Mouse (Mus musculus) heart, embryonic 11.5 days (tissue): ENCODE measurements at regions not wholly inside any gene's neighbourhood (a gene's known extent, or its start where the extent isn't known, plus 50 kb on each side); places are given as distances from the start of the nearest gene placed in this dataset.

Experiments
- ATAC-seq: fragments of 200-750 bp; cut with Nextera tagmentation; replicated peaks from 2 replicates; pipeline ENCODE4 v1.8.0; 2017; ENCODE audit warnings: moderate library complexity; ENCODE audit not compliant: insufficient number of reproducible peaks, low FRiP score, low TSS enrichment
- H3K27ac ChIP-seq: fragments of 300-500 bp; sonication (generic); 2 replicates; pipeline ENCODE4 v1.5.1; 2014; ENCODE audit warnings: mild to moderate bottlenecking, low read depth, low read length
- H3K27me3 ChIP-seq: fragments of 300-500 bp; sonication (generic); 2 replicates; pipeline ENCODE4 v1.6.1; 2014; ENCODE audit warnings: mild to moderate bottlenecking, low read length, mixed read lengths; ENCODE audit not compliant: control insufficient read depth, insufficient read depth
- H3K36me3 ChIP-seq: fragments of 300-500 bp; sonication (generic); 2 replicates; pipeline ENCODE4 v1.6.1; 2014; ENCODE audit warnings: mild to moderate bottlenecking, low read length, moderate library complexity, mixed read lengths; ENCODE audit not compliant: control insufficient read depth, insufficient read depth
- H3K4me1 ChIP-seq: fragments of 300-500 bp; sonication (generic); 2 replicates; pipeline ENCODE4 v1.6.1; 2014; ENCODE audit warnings: low read length; ENCODE audit not compliant: control insufficient read depth, insufficient read depth
- H3K4me2 ChIP-seq: fragments of 300-500 bp; sonication (generic); 2 replicates; pipeline ENCODE4 v1.6.1; 2014; ENCODE audit warnings: mild to moderate bottlenecking, moderate library complexity
- H3K4me3 ChIP-seq: fragments of 300-500 bp; sonication (generic); 2 replicates; pipeline ENCODE4 v1.5.1; 2014; ENCODE audit warnings: low read depth, low read length
- H3K9ac ChIP-seq: fragments of 300-500 bp; sonication (generic); 2 replicates; pipeline ENCODE4 v1.6.1; 2014; ENCODE audit warnings: mild to moderate bottlenecking, low read depth, low read length, moderate library complexity
- H3K9me3 ChIP-seq: fragments of 300-500 bp; sonication (generic); replicated peaks from 2 replicates; pipeline ENCODE4 v1.6.1; 2016; ENCODE audit warnings: low read length; ENCODE audit not compliant: control insufficient read depth
- WGBS: fragments of 180-500 bp; shearing (Covaris S2); extraction: QIAGEN DNeasy Blood & Tissue Kit; methylation state at CpG from one replicate; pipeline ENCODE4 v1.1.7; 2014; ENCODE audit not compliant: insufficient replicate concordance; 5-methylcytosine and 5-hydroxymethylcytosine counted together

- Histone ChIP-seq H3K36me3 (no peaks in the 10 kb centered on the region), H3K9ac (no peak overlapping the region), H3K27ac (no peak overlapping the region), H3K4me3 (no peak overlapping the region), H3K4me1 (no peaks in the 10 kb centered on the region), H3K27me3 (no peaks in the 10 kb centered on the region), H3K4me2 (no peak overlapping the region), H3K9me3 (no peaks in the 10 kb centered on the region)
- ATAC-seq, result no peak
- WGBS, result 78% methylated on average over 7 of the region's 7 CpGs
Observed at GRCm38 (mm10) chr15:62625406-62625805, 1219.6 kb downstream of the Gsdmc2 start.

DNA sequence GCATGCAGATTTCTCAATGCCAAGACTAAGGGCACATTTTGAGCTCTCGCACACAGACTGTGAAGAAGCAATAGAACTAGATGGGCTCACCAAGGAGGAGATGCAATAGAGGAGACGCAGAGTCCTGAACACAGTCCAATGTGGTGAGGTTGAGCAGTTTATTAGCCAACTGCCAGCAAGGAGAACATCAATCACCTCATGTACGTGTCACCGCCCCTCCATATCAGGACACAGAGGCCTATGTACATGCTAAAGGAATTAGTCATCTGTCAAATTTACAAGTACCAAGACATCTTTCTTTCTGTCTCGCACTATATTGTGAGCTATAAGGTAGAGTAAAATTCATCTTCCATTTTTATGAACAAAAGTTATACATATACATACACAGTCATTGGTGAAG, 1228.9 kb downstream of the Gsdmc2 start:
- no peaks in the 10 kb centered on the region for H3K4me1 ChIP-seq
- H3K4me2 ChIP-seq, result no peak overlapping the region
- H3K9me3 ChIP-seq, result no peaks in the 10 kb centered on the region
- H3K4me3 ChIP-seq, result no peak overlapping the region
- H3K36me3 ChIP-seq, result no peaks in the 10 kb centered on the region
- H3K9ac ChIP-seq, result no peak overlapping the region
- 79% methylated on average over 5 of the region's 5 CpGs for WGBS
- no peak for ATAC-seq
- no peaks in the 10 kb centered on the region for H3K27me3 ChIP-seq
- no peak overlapping the region for H3K27ac ChIP-seq

GRCm38 (mm10) chr15:62596735-62597134, 1248.2 kb downstream of the Gsdmc2 start:
- H3K27me3 ChIP-seq, result no peaks in the 10 kb centered on the region
- no peak for ATAC-seq
- no peak overlapping the region for H3K9ac ChIP-seq
- no peaks in the 10 kb centered on the region for H3K36me3 ChIP-seq
- H3K4me1 ChIP-seq, result no peaks in the 10 kb centered on the region
- no peak overlapping the region for H3K4me3 ChIP-seq
- no peak overlapping the region for H3K4me2 ChIP-seq
- no peaks in the 10 kb centered on the region for H3K9me3 ChIP-seq
- H3K27ac ChIP-seq, result no peak overlapping the region

GRCm38 (mm10) chr15:62588580-62588979, 1256.4 kb downstream of the Gsdmc2 start:
- H3K27ac ChIP-seq, result no peak overlapping the region
- no peak for ATAC-seq
- WGBS, result 62% methylated on average over 3 of the region's 3 CpGs

DNA sequence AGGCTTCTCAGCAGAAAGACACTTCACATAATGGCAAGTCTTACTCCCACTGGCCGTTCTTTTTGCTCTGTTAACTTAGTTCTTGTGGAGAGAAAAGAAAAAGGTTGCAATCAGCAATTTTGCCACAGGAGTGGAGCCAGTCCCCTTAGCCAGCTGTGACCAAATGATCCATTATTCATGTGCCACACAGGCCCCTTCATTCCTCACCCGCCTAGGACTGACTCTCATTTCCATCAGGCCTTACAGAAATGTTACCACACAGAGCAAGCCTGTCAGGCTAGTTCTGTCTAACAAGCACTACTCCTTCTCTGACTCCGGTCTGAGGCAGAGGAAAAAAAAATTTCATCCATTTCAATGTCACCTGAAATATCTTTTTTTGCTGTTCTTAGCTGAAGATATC, 1266.2 kb downstream of the Gsdmc2 start:
- H3K4me1 ChIP-seq, result no peaks in the 10 kb centered on the region
- no peak overlapping the region for H3K4me2 ChIP-seq
- H3K27me3 ChIP-seq, result no peaks in the 10 kb centered on the region
- no peak overlapping the region for H3K4me3 ChIP-seq
- ATAC-seq, result no peak
- H3K9ac ChIP-seq, result no peak overlapping the region
- no peaks in the 10 kb centered on the region for H3K36me3 ChIP-seq
- H3K27ac ChIP-seq, result no peak overlapping the region
- WGBS, result 66% methylated on average over 3 of the region's 3 CpGs
- H3K9me3 ChIP-seq, result no peaks in the 10 kb centered on the region

More at GRCm38 (mm10) chr15:62588580-62588979, 1256.4 kb downstream of the Gsdmc2 start:
- H3K4me2 ChIP-seq, result no peak overlapping the region
- no peaks in the 10 kb centered on the region for H3K9me3 ChIP-seq
- no peak overlapping the region for H3K4me3 ChIP-seq
- H3K9ac ChIP-seq, result no peak overlapping the region
- no peaks in the 10 kb centered on the region for H3K4me1 ChIP-seq
- no peaks in the 10 kb centered on the region for H3K27me3 ChIP-seq
- H3K36me3 ChIP-seq, result no peaks in the 10 kb centered on the region

GRCm38 (mm10) chr15:62575791-62576190, 1269.2 kb downstream of the Gsdmc2 start:
- Histone ChIP-seq H3K27me3 (no peaks in the 10 kb centered on the region), H3K4me3 (no peak overlapping the region), H3K27ac (no peak overlapping the region), H3K9ac (no peak overlapping the region), H3K4me2 (no peak overlapping the region), H3K4me1 (no peaks in the 10 kb centered on the region), H3K36me3 (no peaks in the 10 kb centered on the region), H3K9me3 (no peaks in the 10 kb centered on the region)
- WGBS, result 80% methylated on average over 2 of the region's 2 CpGs
- ATAC-seq, result no peak

- no peaks in the 10 kb centered on the region for H3K36me3 ChIP-seq
- H3K4me3 ChIP-seq, result no peak overlapping the region
- H3K9ac ChIP-seq, result no peak overlapping the region
- 75% methylated on average over 7 of the region's 7 CpGs for WGBS
- H3K27ac ChIP-seq, result no peak overlapping the region
- no peaks in the 10 kb centered on the region for H3K27me3 ChIP-seq
- no peak for ATAC-seq
- H3K4me1 ChIP-seq, result no peaks in the 10 kb centered on the region
- no peak overlapping the region for H3K4me2 ChIP-seq
- H3K9me3 ChIP-seq, result no peaks in the 10 kb centered on the region
Observed at GRCm38 (mm10) chr15:62571803-62572202, 1273.2 kb downstream of the Gsdmc2 start.

DNA sequence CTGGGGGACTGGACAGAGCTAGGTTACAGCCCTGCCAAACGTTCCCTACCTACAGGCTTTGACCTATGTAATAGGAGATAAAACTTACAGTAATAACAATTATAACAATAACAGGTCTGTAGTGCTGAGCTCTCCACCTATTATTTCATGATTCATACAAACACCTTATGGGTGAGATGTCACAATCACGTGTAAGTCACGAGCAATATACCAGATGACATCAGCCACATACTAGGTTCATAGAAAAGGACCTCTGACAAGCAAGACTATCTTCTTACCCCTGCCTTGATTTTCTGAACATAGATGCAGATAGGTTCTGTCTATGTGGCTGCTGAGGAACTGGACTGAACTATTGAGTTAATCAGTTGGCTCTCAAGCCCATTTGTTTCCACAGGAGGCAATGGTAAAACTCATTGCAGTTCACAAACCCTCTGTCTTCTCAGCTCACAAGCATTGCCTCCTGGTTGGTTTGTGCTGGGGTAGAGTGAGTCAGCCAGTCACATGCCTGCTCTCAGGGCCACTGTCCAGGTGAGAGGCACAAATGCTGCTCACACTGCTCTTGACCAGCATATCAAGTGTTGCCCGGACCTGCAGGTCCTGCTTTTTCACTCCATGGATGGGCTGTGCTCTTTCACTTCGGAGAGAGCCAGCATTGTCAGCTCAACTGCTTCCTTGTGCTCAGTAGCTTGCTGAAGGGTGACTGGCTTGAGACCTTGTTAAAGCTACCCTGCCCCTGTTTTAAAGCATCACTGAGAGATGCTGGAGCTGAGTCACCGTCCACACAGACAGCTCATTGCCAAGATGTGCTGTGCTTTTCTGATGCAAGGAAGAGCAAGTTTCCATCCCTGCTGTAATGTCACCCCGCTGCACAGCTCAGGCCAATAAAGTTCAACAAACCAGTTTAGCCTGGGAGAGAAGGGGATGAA, 1275.9 kb downstream of the Gsdmc2 start:
- Histone ChIP-seq H3K4me3 (no peak overlapping the region), H3K4me2 (no peak overlapping the region), H3K4me1 (no peaks in the 10 kb centered on the region), H3K9me3 (no peaks in the 10 kb centered on the region), H3K27me3 (no peaks in the 10 kb centered on the region), H3K9ac (no peak overlapping the region), H3K27ac (no peak overlapping the region), H3K36me3 (no peaks in the 10 kb centered on the region)
- 74% methylated on average over 7 of the region's 7 CpGs for WGBS
- ATAC-seq, result no peak

DNA sequence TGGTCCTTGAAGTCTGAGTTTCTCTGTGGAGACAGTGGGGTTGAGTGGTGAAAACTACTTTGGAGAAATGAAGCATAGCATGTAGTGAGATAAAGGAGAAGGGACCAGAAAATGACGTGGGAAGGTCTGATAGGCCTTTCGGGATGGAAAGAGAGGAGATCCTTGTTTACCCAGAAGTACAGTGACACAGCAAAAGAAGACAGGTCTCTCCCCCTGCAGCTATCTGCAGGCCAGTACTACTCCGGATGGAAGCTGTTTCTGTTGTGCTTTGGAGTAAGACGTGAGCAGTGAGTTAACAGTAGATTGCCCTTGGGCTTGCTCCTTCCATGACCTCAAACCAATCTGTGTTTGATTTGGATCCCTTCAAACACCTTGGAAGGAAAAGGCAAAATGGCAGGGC, 1277.5 kb downstream of the Gsdmc2 start:
- Histone ChIP-seq H3K27ac (no peak overlapping the region), H3K9ac (no peak overlapping the region), H3K9me3 (no peaks in the 10 kb centered on the region), H3K27me3 (no peaks in the 10 kb centered on the region), H3K4me3 (no peak overlapping the region), H3K4me1 (no peaks in the 10 kb centered on the region), H3K4me2 (no peak overlapping the region), H3K36me3 (no peaks in the 10 kb centered on the region)
- WGBS, result 47% methylated on average over 4 of the region's 4 CpGs
- ATAC-seq, result no peak; the same call in 1 of the 2 replicates
